Mouse (Mus musculus) C2C12 (cell line): ENCODE results near the gene Vwa3b. TPM values are rescaled to one million over a fixed set of nuclear protein-coding genes. Genes with fewer than 3 reads are reported as not detected.
"Not testable (repeated sequence)": the region's sequence is repeated elsewhere in the genome, so short reads cannot be mapped to it uniquely, and the experiment has no call there.

ENCODE experiments used
- H3K27me3 ChIP-seq: one replicate; pipeline ENCODE4 v1.6.1; 2011; ENCODE audit not compliant: control insufficient read depth, insufficient read depth, insufficient read length
- H3K36me3 ChIP-seq: one replicate; pipeline ENCODE4 v1.6.1; 2011; ENCODE audit not compliant: control insufficient read depth, insufficient read depth
- H3K4me3 ChIP-seq: one replicate; pipeline ENCODE4 v1.5.1; 2011; ENCODE audit warnings: mild to moderate bottlenecking, control low read depth; ENCODE audit not compliant: poor library complexity, insufficient read depth, severe bottlenecking
- H3K79me2 ChIP-seq: one replicate; pipeline ENCODE4 v1.6.1; 2011; ENCODE audit not compliant: control insufficient read depth, insufficient read depth
- H3K79me3 ChIP-seq: one replicate; pipeline ENCODE4 v1.6.1; 2011; ENCODE audit warnings: low read depth, control low read depth
- H3ac ChIP-seq: one replicate; pipeline ENCODE3; 2011; ENCODE audit warnings: low read depth; ENCODE audit not compliant: control insufficient read depth, insufficient read length
- CEBPB ChIP-seq: IDR thresholded peaks from one replicate; pipeline ENCODE4 v1.6.1; 2011; ENCODE audit warnings: low read depth, mild to moderate bottlenecking, control low read depth, moderate library complexity
- CTCF ChIP-seq: IDR thresholded peaks from one replicate; pipeline ENCODE4 v1.5.1; 2011; ENCODE audit not compliant: control insufficient read depth, insufficient read depth, insufficient read length
- FOSL1 ChIP-seq: IDR thresholded peaks from one replicate; pipeline ENCODE4 v1.8.0; 2011; ENCODE audit warnings: mild to moderate bottlenecking, low read length; ENCODE audit not compliant: poor library complexity, insufficient read depth, severe bottlenecking
- MAX ChIP-seq: IDR thresholded peaks from one replicate; pipeline ENCODE4 v1.6.1; 2011; ENCODE audit warnings: mild to moderate bottlenecking, control low read depth
- MYOD1 ChIP-seq: IDR thresholded peaks from one replicate; pipeline ENCODE4 v1.6.1; 2011; ENCODE audit warnings: low read depth; ENCODE audit not compliant: control insufficient read depth, insufficient read length
- MYOG ChIP-seq: IDR thresholded peaks from one replicate; pipeline ENCODE4 v1.6.1; 2011; ENCODE audit not compliant: control insufficient read depth, insufficient read length; ENCODE audit errors: extremely low read depth
- USF1 ChIP-seq: IDR thresholded peaks from one replicate; pipeline ENCODE4 v1.6.1; 2011; ENCODE audit warnings: low read depth, mild to moderate bottlenecking, control low read depth, moderate library complexity
- polyA plus RNA-seq: library from polyadenylated mRNA; unstranded; fragments of >200 nt; fragmentation: generic; extraction: Trizol; gene quantifications from one replicate; pipeline ENCODE4 v1.2.1, GENCODE M21; 2012; ENCODE audit warnings: missing spikeins

The Vwa3b gene
- polyA plus RNA-seq, 1 experiment, result not detected

GRCm38 (mm10) chr1:36996561-36997213, 29.7 kb upstream of the Vwa3b start:
- Histone ChIP-seq H3K79me2 (no peaks in the 10 kb centered on the region), H3K79me3 (no peaks in the 10 kb centered on the region), H3K4me3 (no peak overlapping the region), H3ac (no peak overlapping the region), H3K27me3 (no peaks in the 10 kb centered on the region), H3K36me3 (no peaks in the 10 kb centered on the region)
- no peak for TF ChIP-seq CTCF
- TF ChIP-seq MYOG, result no peak
- no peak for TF ChIP-seq FOSL1
- no peak for TF ChIP-seq MYOD1
- TF ChIP-seq MAX, result no peak
- TF ChIP-seq CEBPB, result no peak
- no peak for TF ChIP-seq USF1

GRCm38 (mm10) chr1:37000307-37000706, 26.1 kb upstream of the Vwa3b start:
- no peak overlapping the region for H3ac ChIP-seq
- no peaks in the 10 kb centered on the region for H3K36me3 ChIP-seq
- no peak overlapping the region for H3K4me3 ChIP-seq
- no peaks in the 10 kb centered on the region for H3K79me2 ChIP-seq
- TF ChIP-seq MAX (no peak), MYOD1 (no peak), USF1 (no peak)
- no peaks in the 10 kb centered on the region for H3K79me3 ChIP-seq
- no peaks in the 10 kb centered on the region for H3K27me3 ChIP-seq

DNA sequence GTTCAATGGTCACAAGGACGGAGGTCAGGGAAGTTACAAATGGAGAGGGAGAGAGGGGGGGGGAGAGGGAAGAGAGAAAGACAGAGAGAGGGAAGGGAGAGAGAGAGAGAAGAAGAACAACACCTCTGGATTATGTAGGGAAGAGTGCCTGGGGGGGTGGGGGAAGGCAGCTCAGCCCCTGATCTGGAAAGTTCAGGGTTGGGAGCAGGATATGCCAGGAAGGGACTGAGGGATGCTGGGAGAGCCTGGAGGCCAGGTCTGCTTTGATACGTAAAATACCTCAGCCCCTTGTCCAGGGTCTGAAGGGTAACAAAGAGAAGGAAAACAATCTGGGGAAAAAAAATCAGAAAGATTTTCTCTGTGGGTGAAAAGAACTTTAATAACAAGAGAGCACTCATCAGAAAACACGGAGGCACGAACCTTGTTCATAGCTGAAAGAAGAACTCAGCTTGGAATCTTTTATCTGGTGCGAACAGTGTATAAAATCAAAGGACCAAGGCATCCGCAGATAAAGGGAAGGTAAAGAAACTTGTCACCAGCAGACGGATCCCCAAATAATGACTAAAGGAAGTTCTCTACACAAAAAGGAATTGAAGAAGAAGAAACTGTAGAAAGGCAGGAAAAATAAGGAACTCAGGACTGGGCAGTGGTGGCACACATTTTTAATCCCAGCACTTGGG, 24.6 kb upstream of the Vwa3b start:
- Histone ChIP-seq H3K27me3 (no peaks in the 10 kb centered on the region), H3K79me2 (no peaks in the 10 kb centered on the region), H3ac (no peak overlapping the region), H3K4me3 (no peak overlapping the region), H3K36me3 (no peaks in the 10 kb centered on the region), H3K79me3 (no peaks in the 10 kb centered on the region)
- TF ChIP-seq CTCF (no peak), MYOD1 (no peak), MAX (no peak), FOSL1 (no peak), MYOG (no peak), CEBPB (no peak), USF1 (no peak)

DNA sequence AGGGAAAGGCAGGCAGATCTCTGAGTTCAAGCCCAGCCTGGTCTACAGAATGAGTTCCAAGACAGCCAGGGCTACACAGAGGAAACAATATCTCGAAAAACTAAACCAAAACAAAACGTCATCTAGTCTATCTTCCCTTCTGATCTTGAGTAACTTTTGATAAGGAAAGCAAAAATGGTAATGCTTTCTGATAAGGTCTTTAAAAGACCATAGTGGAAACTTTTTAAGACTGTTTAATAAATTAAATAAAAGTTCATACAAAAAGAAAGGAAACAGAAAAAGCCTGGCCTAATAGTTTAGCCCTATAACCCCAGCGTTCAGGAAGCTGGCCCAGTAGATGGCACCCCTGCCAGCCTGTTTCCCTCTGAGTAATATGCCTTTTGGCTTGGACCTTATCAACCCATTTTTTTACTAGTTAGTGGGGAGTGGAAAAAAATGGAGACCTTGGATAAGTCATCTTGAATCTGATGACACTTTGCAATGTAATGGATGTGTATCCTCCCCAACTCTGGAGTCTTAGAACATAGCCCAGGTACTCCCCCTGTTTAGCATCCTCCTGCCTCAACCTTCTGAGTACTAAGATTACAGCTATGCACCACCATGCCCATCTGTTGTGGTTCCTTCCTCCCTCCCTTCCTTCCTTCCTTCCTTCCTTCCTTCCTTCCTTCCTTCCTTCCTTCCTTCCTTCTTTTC, 23.9 kb upstream of the Vwa3b start:
- TF ChIP-seq MAX (no peak), CEBPB (no peak), CTCF (no peak)
- no peak overlapping the region for H3ac ChIP-seq
- H3K36me3 ChIP-seq, result no peaks in the 10 kb centered on the region
- no peak overlapping the region for H3K4me3 ChIP-seq
- H3K27me3 ChIP-seq, result no peaks in the 10 kb centered on the region
- H3K79me3 ChIP-seq, result no peaks in the 10 kb centered on the region
- H3K79me2 ChIP-seq, result no peaks in the 10 kb centered on the region

GRCm38 (mm10) chr1:37004533-37004932, 21.9 kb upstream of the Vwa3b start:
- no peak overlapping the region for H3ac ChIP-seq
- no peaks in the 10 kb centered on the region for H3K79me2 ChIP-seq
- no peaks in the 10 kb centered on the region for H3K36me3 ChIP-seq
- H3K4me3 ChIP-seq, result no peak overlapping the region
- no peaks in the 10 kb centered on the region for H3K27me3 ChIP-seq
- TF ChIP-seq MYOD1, result no peak
- TF ChIP-seq FOSL1, result no peak
- no peak for TF ChIP-seq CEBPB
- no peak for TF ChIP-seq MYOG
- no peak for TF ChIP-seq MAX
- no peak for TF ChIP-seq CTCF
- no peak for TF ChIP-seq USF1
- H3K79me3 ChIP-seq, result no peaks in the 10 kb centered on the region

DNA sequence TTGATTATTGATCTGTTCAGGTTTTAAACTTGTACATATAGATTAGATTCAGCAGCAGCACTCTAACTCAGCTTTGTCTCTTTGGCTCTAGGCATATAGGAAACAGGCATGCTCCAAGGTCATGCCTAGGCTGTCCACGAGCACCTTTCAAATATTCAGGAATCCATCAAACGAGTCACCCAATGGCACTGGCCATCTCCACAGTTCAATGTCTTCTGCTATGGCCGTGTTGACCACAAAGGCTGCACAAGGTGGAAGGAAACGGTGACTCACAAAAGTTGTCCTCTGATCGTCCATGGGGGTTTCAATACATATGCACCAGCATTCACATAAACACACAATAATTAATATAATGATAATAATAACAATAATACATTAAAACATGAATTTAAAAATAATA, 21.4 kb upstream of the Vwa3b start:
- Histone ChIP-seq H3K4me3 (no peak overlapping the region), H3K79me3 (no peaks in the 10 kb centered on the region), H3K36me3 (no peaks in the 10 kb centered on the region), H3K79me2 (no peaks in the 10 kb centered on the region), H3ac (no peak overlapping the region), H3K27me3 (no peaks in the 10 kb centered on the region)
- TF ChIP-seq MAX (no peak), USF1 (no peak), CTCF (no peak), MYOD1 (no peak), FOSL1 (no peak), CEBPB (no peak), MYOG (no peak)

DNA sequence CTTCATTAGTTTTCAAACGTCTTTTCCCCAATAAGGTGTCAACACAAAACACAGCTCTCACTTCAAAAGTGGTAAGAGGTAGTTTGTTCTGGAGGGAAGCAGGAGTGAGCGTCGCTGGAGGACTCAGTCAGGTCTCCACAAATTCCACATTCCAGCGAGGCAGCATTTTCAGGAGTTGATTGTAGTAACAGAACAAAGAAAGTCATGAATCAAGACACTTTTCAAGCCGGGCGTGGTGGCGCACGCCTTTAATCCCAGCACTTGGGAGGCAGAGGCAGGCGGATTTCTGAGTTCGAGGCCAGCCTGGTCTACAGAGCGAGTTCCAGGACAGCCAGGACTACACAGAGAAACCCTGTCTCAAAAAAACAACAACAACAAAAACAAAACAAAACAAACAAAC, 19.9 kb upstream of the Vwa3b start:
- H3K36me3 ChIP-seq, H3K4me3 ChIP-seq, H3ac ChIP-seq, H3K79me2 ChIP-seq, H3K79me3 ChIP-seq, H3K27me3 ChIP-seq: not testable (repeated sequence)
